Mouse (Mus musculus) gastrocnemius, postnatal 4 days (tissue): ENCODE results near the gene Cog8. TPM values are rescaled to one million over a fixed set of nuclear protein-coding genes. Genes with fewer than 3 reads are reported as not detected.
A peak's percentile ranks its signal among the peaks of the same experiment; 100 is the strongest.
"Not testable (repeated sequence)": the region's sequence is repeated elsewhere in the genome, so short reads cannot be mapped to it uniquely, and the experiment has no call there.

Experiments
- DNase-seq, 2 experiments: peaks; one replicate each; pipeline ENCODE4 v3.0.0; 2021 to 2022; ENCODE audit warnings: low spot score in 2 of 2, mixed read lengths in 2 of 2
- microRNA-seq: library from miRNA; unstranded; fragments of <30 nt; microRNA quantifications from one replicate; pipeline ENCODE4 v1.2.0, GENCODE M21; 2021
- total RNA-seq, 2 experiments: library from RNA; stranded (reverse); gene quantifications; 2 replicates each; pipeline ENCODE4 v1.2.3; 2021

Gene Cog8
- total RNA-seq, 2 experiments from 2014 or later: 19.9 to 21.0 TPM

DNA sequence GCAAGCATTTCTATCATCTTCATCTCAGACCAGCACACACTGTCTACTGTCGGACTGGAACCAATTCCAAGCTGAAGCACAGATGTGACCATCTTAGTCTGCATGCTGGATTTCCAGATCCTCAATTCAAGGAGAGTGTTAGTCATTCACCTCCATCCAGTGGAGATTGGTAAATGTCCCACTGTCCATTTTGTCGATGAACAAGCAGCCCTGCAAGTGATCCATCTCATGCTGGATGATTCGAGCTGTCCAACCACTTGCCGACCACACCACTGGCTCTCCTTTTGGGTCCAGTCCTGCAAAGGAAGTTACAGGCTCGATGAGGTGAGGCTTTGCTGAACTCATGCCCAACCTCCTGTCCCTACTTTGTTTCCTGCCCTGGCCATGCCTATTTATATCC is 9.5 kb downstream of the Cog8 start:
- DNase-seq: no peak

DNA sequence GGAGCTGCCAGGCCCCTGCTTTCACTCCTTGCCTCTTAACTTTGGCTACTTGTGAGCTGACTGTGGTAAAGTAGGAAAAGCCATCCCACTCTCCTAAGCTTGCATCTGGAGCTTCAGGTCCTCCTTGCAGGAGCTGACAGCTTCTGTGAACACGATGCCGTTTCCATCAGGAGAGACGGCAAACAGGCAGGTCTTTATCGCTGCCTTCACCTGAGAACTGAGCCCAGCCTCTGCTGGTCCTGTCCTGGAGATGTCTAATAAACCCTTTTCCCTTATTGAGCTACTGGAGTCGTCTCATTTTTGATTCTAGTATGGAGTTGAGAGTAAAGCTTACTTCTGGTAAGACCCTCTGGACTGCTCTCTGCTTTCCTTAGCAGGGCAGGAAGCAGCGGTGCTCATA is 11.0 kb downstream of the Cog8 start:
- DNase-seq: no peak

DNA sequence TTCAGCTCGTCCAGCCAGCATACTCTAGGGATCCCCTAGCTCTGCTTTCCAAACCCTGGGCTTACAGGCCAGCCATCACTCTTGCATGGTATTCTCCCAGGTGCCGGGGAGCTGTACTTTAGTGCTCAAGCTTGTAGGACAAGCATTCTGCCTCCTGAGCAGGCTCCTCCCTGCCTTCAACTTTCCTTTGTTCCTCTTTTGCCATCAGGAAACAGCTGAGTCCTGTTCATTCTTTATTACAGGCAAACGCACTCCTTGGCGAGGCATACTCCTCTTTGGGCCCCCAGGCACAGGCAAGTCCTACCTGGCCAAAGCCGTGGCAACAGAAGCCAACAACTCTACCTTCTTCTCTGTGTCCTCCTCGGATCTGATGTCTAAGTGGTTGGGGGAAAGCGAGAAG is 15.9 kb downstream of the Cog8 start:
- no peak for DNase-seq

DNA sequence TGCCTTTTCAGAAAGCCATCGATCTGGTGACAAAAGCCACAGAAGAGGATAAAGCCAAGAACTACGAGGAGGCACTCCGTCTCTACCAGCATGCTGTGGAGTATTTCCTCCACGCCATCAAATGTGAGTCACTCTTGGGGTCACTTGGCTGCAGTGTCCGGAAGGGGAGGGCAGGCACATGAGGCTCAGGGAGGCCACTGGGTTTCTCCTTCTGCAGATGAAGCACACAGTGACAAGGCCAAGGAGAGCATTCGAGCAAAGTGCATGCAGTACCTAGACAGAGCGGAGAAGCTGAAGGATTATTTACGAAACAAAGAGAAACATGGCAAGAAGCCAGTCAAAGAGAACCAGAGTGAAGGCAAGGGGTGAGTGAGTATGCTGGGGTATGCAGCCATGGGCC is 19.9 kb downstream of the Cog8 start:
- no peak for DNase-seq

DNA sequence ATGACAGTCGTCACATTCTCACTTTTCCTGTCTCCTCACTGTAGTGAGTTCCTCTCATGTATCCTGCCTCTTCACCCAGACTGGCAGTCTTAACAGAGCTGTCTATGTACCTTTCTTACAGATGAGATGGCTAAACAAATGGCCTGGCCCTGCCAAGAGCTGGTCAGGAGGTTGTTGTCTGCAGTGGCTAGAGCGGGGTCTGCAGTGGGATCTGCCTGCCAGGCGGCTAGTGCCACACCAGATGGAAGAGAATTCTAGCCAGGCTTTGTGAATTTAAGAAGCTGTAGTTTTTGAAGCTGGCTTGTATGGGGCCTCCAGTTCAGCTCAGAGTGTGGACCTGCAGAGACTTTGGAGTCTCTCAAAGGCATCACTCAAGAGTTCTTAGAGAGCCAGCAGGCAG is 20.8 kb downstream of the Cog8 start:
- DNase-seq: no peak

DNA sequence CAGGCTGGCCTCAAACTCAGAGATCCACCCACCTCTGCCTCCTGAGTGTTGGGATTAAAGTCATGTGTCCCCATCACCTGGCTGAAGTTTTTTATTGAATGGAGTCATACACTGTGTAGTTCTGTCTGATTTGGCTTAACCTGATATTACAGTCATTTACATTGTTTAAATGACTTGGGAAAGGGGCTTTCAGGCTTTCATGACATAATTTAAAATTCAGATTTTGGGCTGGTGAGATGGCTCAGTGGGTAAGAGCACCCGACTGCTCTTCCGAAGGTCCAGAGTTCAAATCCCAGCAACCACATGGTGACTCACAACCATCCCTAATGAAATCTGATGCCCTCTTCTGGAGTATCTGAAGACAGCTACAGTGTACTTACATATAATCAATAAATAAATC is 22.9 kb downstream of the Cog8 start:
- DNase-seq: not testable (repeated sequence)

DNA sequence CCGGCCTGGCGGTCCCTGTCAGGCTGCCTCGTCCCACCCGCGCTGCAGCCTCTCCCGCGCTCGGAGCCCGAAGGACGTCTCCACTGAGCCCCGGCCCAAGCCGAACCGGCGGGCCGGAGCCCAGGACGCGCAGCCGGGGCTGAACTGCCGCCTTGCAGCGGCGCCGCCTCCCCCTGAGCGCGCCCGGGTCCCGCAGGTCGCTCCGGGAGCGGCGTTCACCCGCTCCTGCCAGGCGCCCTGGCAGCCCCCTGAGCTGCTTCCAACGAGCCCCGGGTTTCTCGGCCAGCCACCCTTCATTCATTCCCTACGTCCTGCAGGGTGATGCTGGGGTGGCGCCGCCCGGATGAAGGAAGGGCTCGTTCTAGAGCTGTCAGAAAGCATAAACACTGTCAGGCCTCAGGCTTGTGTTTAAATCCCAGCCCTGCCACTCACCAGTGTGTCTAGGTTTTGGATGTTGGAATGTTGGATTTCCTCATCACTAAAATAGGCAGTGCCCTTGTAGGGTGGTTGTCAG is 24.9 kb downstream of the Cog8 start:
- DNase-seq: no peak

DNA sequence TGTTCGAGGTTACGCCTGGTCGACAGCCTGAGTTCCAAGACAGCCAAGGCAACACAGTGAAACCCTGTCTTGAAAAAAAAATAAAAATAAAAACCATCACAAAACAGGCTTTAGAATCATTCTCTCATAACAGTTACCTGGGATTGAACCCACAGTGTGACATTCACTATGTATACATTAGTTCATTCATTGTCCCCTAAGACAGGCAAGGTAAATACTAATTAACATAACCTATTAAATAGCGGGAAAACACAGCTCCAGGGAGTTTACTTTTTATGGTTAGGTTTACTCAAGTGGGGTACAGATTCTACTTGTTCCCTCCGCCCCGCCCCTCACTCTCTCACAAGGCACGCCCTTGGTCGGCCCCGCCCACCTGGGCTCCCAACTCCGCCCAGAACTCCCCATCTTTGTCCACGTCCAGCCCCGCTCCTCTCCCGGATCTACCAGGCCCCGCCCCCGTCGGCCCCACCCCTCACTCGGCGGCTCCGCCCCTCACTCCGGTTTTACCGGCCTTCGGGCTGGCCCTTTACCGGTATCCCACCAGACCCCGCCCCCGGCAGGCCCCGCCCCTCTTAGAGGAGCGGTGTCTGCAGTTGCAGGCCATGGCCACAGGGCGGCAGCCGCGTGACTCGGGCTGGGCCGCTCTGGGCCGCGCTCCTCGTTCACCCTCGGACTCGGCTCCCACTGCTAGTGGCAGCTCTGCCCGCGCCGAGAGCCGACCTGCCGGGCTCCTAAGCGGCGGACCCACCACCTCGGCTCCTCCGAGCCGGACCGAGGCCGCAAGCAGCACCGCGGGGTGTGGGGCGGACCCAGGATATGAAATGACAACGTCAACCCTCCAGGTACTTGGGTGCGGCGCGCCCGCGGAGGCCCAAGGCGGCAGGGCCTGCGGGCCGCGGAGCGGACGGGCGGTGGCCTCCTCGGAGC is 25.6 kb downstream of the Cog8 start, which contains the start of gene Vps4a:
Vps4a (plus strand) TSS at position 573 of the 927 bp plus-strand sequence.
- DNase-seq: peak; percentile 93 to 96

DNA sequence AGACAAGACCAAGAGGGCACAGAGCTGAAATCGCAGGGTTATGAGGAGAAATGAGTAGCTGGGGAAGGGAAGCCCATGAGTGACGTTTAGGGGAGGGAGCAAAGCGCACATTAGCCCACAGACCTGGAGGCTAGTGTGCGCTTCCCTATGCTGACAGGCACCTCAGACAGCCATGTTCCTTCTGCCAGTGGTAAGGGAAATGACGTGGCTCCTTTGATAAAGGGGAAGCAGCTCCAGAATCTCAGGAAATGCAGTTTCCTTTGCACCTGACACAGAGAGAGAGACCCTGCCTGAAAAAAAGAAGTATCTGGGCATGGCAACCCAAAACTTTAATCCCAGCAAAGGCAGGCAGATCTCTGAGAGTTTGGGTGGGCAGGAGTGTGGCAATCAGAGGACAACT is 26.4 kb downstream of the Cog8 start:
- no peak for DNase-seq

DNA sequence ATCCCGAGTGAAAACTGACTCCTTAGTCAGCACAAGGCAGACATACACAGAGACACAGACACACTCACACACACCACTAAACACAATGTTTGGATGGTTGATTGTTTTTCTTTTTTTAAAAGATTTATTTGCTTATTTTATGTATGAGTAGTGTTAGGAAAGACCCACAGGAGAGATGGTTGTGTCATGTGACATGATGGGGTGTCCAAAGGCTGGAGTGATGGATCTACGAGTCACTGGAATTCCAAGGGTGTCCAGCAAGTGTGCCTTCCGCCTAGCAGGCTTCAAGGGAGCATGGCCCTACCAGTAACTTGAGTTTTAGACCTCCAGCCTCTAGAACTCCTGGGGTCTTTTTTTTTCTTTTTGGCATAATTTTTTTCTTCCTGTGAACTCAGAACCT is 27.2 kb downstream of the Cog8 start:
- no peak for DNase-seq

DNA sequence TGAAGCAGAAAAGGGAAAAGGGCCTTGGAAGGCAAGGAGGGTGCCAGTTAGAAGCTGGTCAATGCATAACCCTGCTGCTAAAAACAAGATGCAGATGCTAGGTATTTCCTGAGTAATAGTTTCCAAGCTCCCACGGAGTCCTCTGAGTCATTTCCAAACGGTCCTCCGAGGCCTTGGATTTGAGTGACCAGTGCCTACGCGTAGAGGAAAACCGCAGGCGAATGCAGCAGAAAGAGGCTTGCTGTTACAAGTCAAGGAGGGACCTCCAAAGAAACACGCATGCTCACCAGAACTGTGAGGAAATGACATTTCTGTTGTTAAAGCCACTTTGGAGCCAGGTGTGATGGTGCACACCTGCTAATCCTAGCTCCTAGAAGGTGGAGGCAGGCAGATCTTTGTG is 33.0 kb downstream of the Cog8 start:
- no peak for DNase-seq

DNA sequence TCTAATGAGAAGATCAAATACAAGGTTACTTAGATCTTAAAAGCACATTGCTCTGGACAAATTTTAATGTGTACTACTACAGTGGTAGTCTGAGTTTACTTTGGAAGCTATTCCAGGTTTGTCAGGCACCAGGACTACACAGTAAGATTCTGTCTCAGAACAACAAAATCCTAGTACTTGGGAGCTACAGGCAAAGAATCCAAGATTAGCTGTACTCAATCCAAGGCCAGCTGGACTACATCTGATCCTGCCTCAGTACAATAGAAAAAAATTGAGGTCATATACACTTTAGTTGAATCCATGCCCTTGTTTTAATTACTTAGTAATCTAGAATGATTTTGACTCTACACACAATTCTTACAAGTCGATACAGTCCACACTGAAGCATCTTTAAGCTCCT is 41.6 kb downstream of the Cog8 start:
- DNase-seq: no peak

DNA sequence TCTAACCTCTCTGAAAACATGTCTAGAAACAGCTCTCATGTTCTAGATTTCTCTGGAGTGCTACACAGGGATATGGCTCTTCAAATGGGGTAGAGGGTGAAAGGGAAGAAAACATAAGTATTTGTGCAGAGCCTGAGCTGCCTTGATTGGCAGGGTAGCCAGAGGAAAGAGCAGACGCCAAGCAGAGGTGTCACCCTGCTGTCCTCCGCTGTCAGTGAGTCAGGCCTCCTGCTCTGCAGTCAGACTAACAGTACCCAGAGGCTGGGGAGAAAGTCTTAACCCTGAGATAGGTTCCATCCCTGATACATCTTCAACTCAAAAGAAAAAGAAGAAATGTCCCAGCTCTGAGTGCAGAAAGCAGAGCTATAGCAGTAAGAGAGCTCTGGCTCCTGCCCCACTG is 43.8 kb downstream of the Cog8 start:
- DNase-seq: no peak

DNA sequence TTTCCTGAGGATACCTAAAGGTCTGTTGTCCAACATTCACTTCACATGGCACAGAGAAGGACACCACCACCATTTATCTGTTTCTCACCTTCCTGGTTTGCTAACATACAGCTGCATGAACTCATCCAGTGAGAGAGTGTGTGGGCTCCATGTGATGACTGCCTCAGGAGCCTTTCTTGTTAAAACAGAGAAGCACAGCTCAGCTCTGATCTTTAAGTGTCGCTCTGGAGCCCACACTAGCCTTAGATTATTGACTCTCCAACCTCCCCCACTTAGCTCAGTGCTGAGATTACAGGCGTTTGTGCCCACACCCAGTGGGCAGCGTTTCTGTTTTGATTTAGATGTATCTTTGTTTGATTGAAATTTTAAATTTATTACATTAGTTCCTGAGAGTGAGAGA is 48.7 kb downstream of the Cog8 start:
- DNase-seq: no peak

DNA sequence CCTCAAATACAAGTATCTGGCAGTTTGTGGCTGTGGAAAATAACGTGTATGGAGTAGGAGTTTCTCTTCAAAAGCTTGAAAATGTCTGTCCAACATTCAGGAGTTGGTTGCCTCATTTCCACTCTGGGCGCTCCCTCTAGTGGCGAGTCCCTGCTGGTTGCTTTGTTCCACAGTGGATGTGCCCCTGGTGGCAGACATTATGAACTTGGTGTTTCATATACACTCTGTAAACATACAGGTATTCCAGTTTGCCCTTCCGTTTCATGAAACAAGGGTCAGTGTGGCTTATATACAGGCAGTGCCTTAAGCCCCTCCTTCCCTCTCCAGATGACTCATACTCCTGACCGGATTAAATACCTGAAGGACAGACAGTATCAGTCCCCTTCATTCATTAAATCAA is 54.0 kb downstream of the Cog8 start:
- DNase-seq: peak; percentile 83 to 91

DNA sequence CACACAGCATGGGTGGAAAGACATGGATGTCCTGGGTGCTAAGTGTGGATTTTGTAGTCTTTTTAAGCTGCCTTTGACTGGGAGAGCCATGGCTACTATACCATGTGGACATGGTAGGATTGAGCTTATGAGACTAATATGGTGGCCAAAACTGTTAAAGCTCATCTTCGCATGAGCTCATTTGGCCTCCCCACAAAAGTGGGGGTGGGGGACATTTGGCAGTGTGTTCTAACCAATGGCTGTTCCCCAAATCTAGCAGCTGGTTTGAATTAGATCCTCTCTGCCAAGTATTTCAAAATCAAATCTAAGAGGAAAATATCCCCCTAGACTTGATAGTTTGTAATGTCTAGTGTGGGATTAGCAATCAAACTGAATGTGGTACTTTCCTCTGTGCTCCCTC is 57.4 kb downstream of the Cog8 start:
- DNase-seq: peak; percentile 50 to 62

DNA sequence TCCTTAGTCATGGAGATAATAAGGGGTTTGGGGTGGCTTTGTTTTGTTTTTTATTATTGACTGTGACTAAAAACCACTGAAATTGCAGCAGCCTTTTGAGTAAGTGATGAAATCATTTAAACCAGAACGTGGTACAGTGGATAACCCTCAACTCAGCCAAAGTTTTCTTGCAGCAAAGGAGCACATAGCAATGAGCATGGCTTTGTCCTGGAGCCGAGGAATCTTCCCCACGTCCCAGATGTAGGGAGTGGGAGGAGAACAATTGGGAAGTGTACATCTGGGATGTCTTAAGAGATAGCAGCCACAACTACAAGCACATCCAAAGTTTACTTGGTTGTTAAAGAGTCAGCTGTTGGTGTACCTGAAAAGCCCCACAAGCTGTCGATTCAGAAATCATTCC is 59.1 kb downstream of the Cog8 start:
- no peak for DNase-seq

DNA sequence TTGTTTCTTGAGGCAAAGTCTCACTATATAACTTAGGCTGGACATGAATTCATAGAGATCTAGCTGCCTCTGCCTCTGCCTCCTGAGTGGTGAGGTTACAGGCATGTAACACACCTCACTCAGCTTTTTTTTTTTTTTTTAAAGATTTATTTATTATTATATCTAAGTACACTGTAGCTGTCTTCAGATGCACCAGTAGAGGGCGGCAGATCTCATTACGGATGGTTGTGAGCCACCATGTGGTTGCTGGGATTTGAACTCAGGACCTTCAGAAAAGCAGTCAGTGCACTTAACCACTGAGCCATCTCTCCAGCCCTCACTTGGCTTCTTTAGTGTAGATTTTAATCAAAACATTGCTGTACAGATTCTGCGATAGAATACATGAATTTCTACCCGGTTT is 60.1 kb downstream of the Cog8 start:
- not testable (repeated sequence) for DNase-seq

Small RNA genes within 50 kb of the gene (microRNA-seq; reads per million reads assigned to microRNA genes)
- gene Mir7075: not detected

Other genes with a start within 250 kb of the Cog8 start
- gene Has3, start 186.4 kb downstream of the Cog8 start, total RNA-seq: 1 to 10 TPM; 2.4 to 2.5 TPM
- gene Utp4, start 163.1 kb downstream of the Cog8 start, total RNA-seq: 10 to 100 TPM; 20.5 to 25.4 TPM
- gene Sntb2, start 120.9 kb downstream of the Cog8 start, total RNA-seq: 10 to 100 TPM; 32.7 to 38.7 TPM
- 10 to 100 TPM; 50.3 to 57.1 TPM for gene Vps4a, start 25.5 kb downstream of the Cog8 start, total RNA-seq
- 10 to 100 TPM; 22.7 to 26.5 TPM for gene Pdf, start 8.1 kb downstream of the Cog8 start, total RNA-seq
- gene Nip7, start 188 bp upstream of the Cog8 start, total RNA-seq: 10 to 100 TPM; 35.4 to 39.1 TPM
- not detected for gene Tmed6, start 9.0 kb upstream of the Cog8 start, total RNA-seq
- gene Terf2, start 39.9 kb upstream of the Cog8 start, total RNA-seq: 10 to 100 TPM; 22.6 to 25.5 TPM
- gene Cyb5b, start 94.0 kb upstream of the Cog8 start, total RNA-seq: 10 to 100 TPM; 38.2 to 40.8 TPM
- 10 to 100 TPM; 35.1 to 39.5 TPM for gene Nfat5, start 236.8 kb upstream of the Cog8 start, total RNA-seq